Mouse (Mus musculus): ENCODE measurements around the gene Ciao2b. TPM values are rescaled to one million over a fixed set of nuclear protein-coding genes. Genes with fewer than 3 reads are reported as not detected.
"Not testable (repeated sequence)": the region's sequence is repeated elsewhere in the genome, so short reads cannot be mapped to it uniquely, and the experiment has no call there.

Gene Ciao2b
- polyA plus RNA-seq (2014; fragmentation: Nextera tagmentation; extraction: Ambion mirVana) = 109 and 128 TPM in 2 replicates

- H3K9me3 ChIP-seq (ENCODE audit: control insufficient read depth, low read length) = no peaks in the 10 kb centered on the region
- H3K4me3 ChIP-seq (replicated peaks; ENCODE audit: low read length) = peak within 1 kb of the TSS; percentile 79
- ATAC-seq (ENCODE audit: low FRiP score) (peak; percentile 98), DNase-seq (ENCODE audit: low spot score) (peak; percentile 90)
- under 1% methylated on average over 66 of the region's 66 CpGs for WGBS
- H3K27ac ChIP-seq = peak within 1 kb of the TSS; percentile 82
- H3K4me2 ChIP-seq (replicated peaks) = peak within 1 kb of the TSS; percentile 80
- H3K27me3 ChIP-seq (ENCODE audit: control insufficient read depth, insufficient read depth, low read length) = no peaks in the 10 kb centered on the region
- H3K36me3 ChIP-seq (replicated peaks; ENCODE audit: control insufficient read depth, insufficient read depth) = peaks cover 19% of the 10 kb centered on the region; the same call in 1 of the 2 replicates
- H3K4me1 ChIP-seq (replicated peaks; ENCODE audit: control insufficient read depth, insufficient read depth, low read length) = peaks cover 17% of the 10 kb centered on the region
- H3K9ac ChIP-seq = peak within 1 kb of the TSS; percentile 79
These were observed at the start of gene Ciao2b for GRCm38 (mm10) chr8:104641426-104642323. Ciao2b (minus strand) TSS chr8:104641965.

GRCm38 (mm10) chr8:104688433-104688832, 46.7 kb upstream of the Ciao2b start:
- 85% methylated on average over 4 of the region's 4 CpGs for WGBS
- no peaks in the 10 kb centered on the region for H3K36me3 ChIP-seq (replicated peaks; ENCODE audit: control insufficient read depth, insufficient read depth)

GRCm38 (mm10) chr8:104655614-104656013, 13.8 kb upstream of the Ciao2b start:
- no peak for ATAC-seq (ENCODE audit: low FRiP score)
- Histone ChIP-seq H3K27ac (no peak overlapping the region), H3K36me3 (replicated peaks; ENCODE audit: control insufficient read depth, insufficient read depth) (no peaks in the 10 kb centered on the region), H3K9ac (no peak overlapping the region), H3K4me1 (replicated peaks; ENCODE audit: control insufficient read depth, insufficient read depth, low read length) (no peaks in the 10 kb centered on the region), H3K27me3 (ENCODE audit: control insufficient read depth, insufficient read depth, low read length) (no peaks in the 10 kb centered on the region), H3K4me3 (replicated peaks; ENCODE audit: low read length) (no peak overlapping the region), H3K4me2 (replicated peaks) (no peak overlapping the region), H3K9me3 (ENCODE audit: control insufficient read depth, low read length) (no peaks in the 10 kb centered on the region)
- WGBS = 71% methylated on average over 4 of the region's 4 CpGs
- DNase-seq (ENCODE audit: low spot score) = no peak

More at GRCm38 (mm10) chr8:104688433-104688832, 46.7 kb upstream of the Ciao2b start:
- DNase-seq (ENCODE audit: low spot score) (no peak), ATAC-seq (ENCODE audit: low FRiP score) (no peak)
- no peaks in the 10 kb centered on the region for H3K9me3 ChIP-seq (ENCODE audit: control insufficient read depth, low read length)
- no peak overlapping the region for H3K27ac ChIP-seq
- no peaks in the 10 kb centered on the region for H3K4me1 ChIP-seq (replicated peaks; ENCODE audit: control insufficient read depth, insufficient read depth, low read length)
- no peak overlapping the region for H3K4me2 ChIP-seq (replicated peaks)
- H3K27me3 ChIP-seq (ENCODE audit: control insufficient read depth, insufficient read depth, low read length) = no peaks in the 10 kb centered on the region
- no peak overlapping the region for H3K4me3 ChIP-seq (replicated peaks; ENCODE audit: low read length)
- no peak overlapping the region for H3K9ac ChIP-seq

GRCm38 (mm10) chr8:104654984-104655383, 13.2 kb upstream of the Ciao2b start:
- H3K27ac ChIP-seq = no peak overlapping the region
- WGBS = 3% methylated on average over 3 of the region's 3 CpGs
- peak; percentile 91 for ATAC-seq (ENCODE audit: low FRiP score)

GRCm38 (mm10) chr8:104644187-104644586, 2.4 kb upstream of the Ciao2b start:
- H3K27me3 ChIP-seq (ENCODE audit: control insufficient read depth, insufficient read depth, low read length); DNase-seq (ENCODE audit: low spot score); H3K9me3 ChIP-seq (ENCODE audit: control insufficient read depth, low read length); H3K4me3 ChIP-seq (replicated peaks; ENCODE audit: low read length); H3K36me3 ChIP-seq (replicated peaks; ENCODE audit: control insufficient read depth, insufficient read depth); ATAC-seq (ENCODE audit: low FRiP score); H3K9ac ChIP-seq; H3K27ac ChIP-seq; H3K4me2 ChIP-seq (replicated peaks): not testable (repeated sequence)
- WGBS = 77% methylated on average over 3 of the region's 3 CpGs
- peaks cover 17% of the 10 kb centered on the region for H3K4me1 ChIP-seq (replicated peaks; ENCODE audit: control insufficient read depth, insufficient read depth, low read length)

More at GRCm38 (mm10) chr8:104654984-104655383, 13.2 kb upstream of the Ciao2b start:
- Histone ChIP-seq H3K4me1 (replicated peaks; ENCODE audit: control insufficient read depth, insufficient read depth, low read length) (no peaks in the 10 kb centered on the region), H3K4me2 (replicated peaks) (no peak overlapping the region), H3K36me3 (replicated peaks; ENCODE audit: control insufficient read depth, insufficient read depth) (no peaks in the 10 kb centered on the region), H3K9ac (no peak overlapping the region), H3K9me3 (ENCODE audit: control insufficient read depth, low read length) (no peaks in the 10 kb centered on the region), H3K27me3 (ENCODE audit: control insufficient read depth, insufficient read depth, low read length) (no peaks in the 10 kb centered on the region), H3K4me3 (replicated peaks; ENCODE audit: low read length) (no peak overlapping the region)
- DNase-seq (ENCODE audit: low spot score) = peak; percentile 97

GRCm38 (mm10) chr8:104642324-104642654, 524 bp upstream of the Ciao2b start:
- Histone ChIP-seq H3K36me3 (replicated peaks; ENCODE audit: control insufficient read depth, insufficient read depth) (peaks cover 19% of the 10 kb centered on the region; the same call in 1 of the 2 replicates), H3K4me3 (replicated peaks; ENCODE audit: low read length) (peak overlapping the region; percentile 79), H3K4me1 (replicated peaks; ENCODE audit: control insufficient read depth, insufficient read depth, low read length) (peaks cover 17% of the 10 kb centered on the region), H3K27me3 (ENCODE audit: control insufficient read depth, insufficient read depth, low read length) (no peaks in the 10 kb centered on the region), H3K9me3 (ENCODE audit: control insufficient read depth, low read length) (no peaks in the 10 kb centered on the region), H3K9ac (peak overlapping the region; percentile 79), H3K4me2 (replicated peaks) (peak overlapping the region; percentile 80), H3K27ac (peak overlapping the region; percentile 82)
- ATAC-seq (ENCODE audit: low FRiP score) = peak; percentile 28; the same call in 1 of the 2 replicates
- WGBS = 78% methylated on average over 6 of the region's 6 CpGs
- DNase-seq (ENCODE audit: low spot score) = no peak

- H3K27me3 ChIP-seq (ENCODE audit: control insufficient read depth, insufficient read depth, low read length) = no peaks in the 10 kb centered on the region
- ATAC-seq (ENCODE audit: low FRiP score) (no peak), DNase-seq (ENCODE audit: low spot score) (no peak)
- WGBS = 11% methylated on average over 25 of the region's 25 CpGs
- peak overlapping the region; percentile 80 for H3K4me2 ChIP-seq (replicated peaks)
- no peak overlapping the region for H3K27ac ChIP-seq
- H3K4me1 ChIP-seq (replicated peaks; ENCODE audit: control insufficient read depth, insufficient read depth, low read length) = peaks cover 17% of the 10 kb centered on the region
- peaks cover 19% of the 10 kb centered on the region; the same call in 1 of the 2 replicates for H3K36me3 ChIP-seq (replicated peaks; ENCODE audit: control insufficient read depth, insufficient read depth)
- peak overlapping the region; percentile 79 for H3K9ac ChIP-seq
- H3K9me3 ChIP-seq (ENCODE audit: control insufficient read depth, low read length) = no peaks in the 10 kb centered on the region
- H3K4me3 ChIP-seq (replicated peaks; ENCODE audit: low read length) = peak overlapping the region; percentile 79
These were observed 864 bp downstream of the Ciao2b start for GRCm38 (mm10) chr8:104640831-104641370.

GRCm38 (mm10) chr8:104640241-104640640, 1.5 kb downstream of the Ciao2b start:
- H3K4me1 ChIP-seq (replicated peaks; ENCODE audit: control insufficient read depth, insufficient read depth, low read length) = peaks cover 17% of the 10 kb centered on the region
- H3K4me3 ChIP-seq (replicated peaks; ENCODE audit: low read length) = peak overlapping the region; percentile 79
- no peak overlapping the region for H3K27ac ChIP-seq
- H3K9ac ChIP-seq = 0 out of 2 replicates have a peak overlapping the region, but pooled peaks have one; percentile 79
- H3K9me3 ChIP-seq (ENCODE audit: control insufficient read depth, low read length) = no peaks in the 10 kb centered on the region
- DNase-seq (ENCODE audit: low spot score) (no peak), ATAC-seq (ENCODE audit: low FRiP score) (no peak)
- 89% methylated on average over 7 of the region's 7 CpGs for WGBS
- H3K4me2 ChIP-seq (replicated peaks) = peak overlapping the region; percentile 80
- H3K27me3 ChIP-seq (ENCODE audit: control insufficient read depth, insufficient read depth, low read length) = no peaks in the 10 kb centered on the region
- peaks cover 24% of the 10 kb centered on the region for H3K36me3 ChIP-seq (replicated peaks; ENCODE audit: control insufficient read depth, insufficient read depth)

- Histone ChIP-seq H3K4me2 (replicated peaks) (no peak overlapping the region), H3K9me3 (ENCODE audit: control insufficient read depth, low read length) (no peaks in the 10 kb centered on the region), H3K4me3 (replicated peaks; ENCODE audit: low read length) (no peak overlapping the region), H3K9ac (no peak overlapping the region), H3K27me3 (ENCODE audit: control insufficient read depth, insufficient read depth, low read length) (no peaks in the 10 kb centered on the region), H3K36me3 (replicated peaks; ENCODE audit: control insufficient read depth, insufficient read depth) (peaks cover 26% of the 10 kb centered on the region), H3K4me1 (replicated peaks; ENCODE audit: control insufficient read depth, insufficient read depth, low read length) (peaks cover 17% of the 10 kb centered on the region), H3K27ac (no peak overlapping the region)
- ATAC-seq (ENCODE audit: low FRiP score) (no peak), DNase-seq (ENCODE audit: low spot score) (no peak)
- 91% methylated on average over 6 of the region's 6 CpGs for WGBS
These were observed 3.8 kb downstream of the Ciao2b start for GRCm38 (mm10) chr8:104638010-104638409.
